Mouse (Mus musculus) liver, adult 2 months (tissue): ENCODE data around the gene Rap1gap.

Source experiments
- CTCF ChIP-seq: fragments of 200-500 bp; IDR thresholded peaks from 2 replicates; pipeline ENCODE4 v1.5.1; 2011; ENCODE audit warnings: low read depth, low read length, control low read depth
- POLR2A ChIP-seq: fragments of 200-500 bp; IDR thresholded peaks from 2 replicates; pipeline ENCODE4 v1.6.1; 2011; ENCODE audit warnings: low read length, control low read depth; ENCODE audit not compliant: insufficient read depth; ENCODE audit errors: extremely low read depth

DNA sequence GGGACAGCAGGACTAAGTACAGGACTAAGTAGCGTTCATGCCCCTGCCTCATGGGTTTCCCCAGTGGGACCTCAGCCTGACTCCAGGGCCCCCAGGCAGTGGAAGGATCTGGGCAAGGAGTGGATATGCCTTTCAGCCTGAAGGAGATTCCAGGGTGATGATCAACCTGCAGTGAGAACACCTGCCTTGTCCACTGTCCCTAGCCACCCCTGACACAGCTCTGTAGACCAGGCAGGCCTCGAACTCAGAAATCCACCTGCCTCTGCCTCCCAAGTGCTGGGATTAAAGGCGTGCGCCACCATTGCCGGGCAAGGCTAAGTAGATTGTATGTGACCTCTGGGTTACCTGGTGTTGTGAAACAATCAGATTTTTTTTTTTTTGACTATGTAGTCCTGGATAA lies 1.3 kb downstream of the Rap1gap start:
- TF ChIP-seq CTCF: no peak
- no peak for TF ChIP-seq POLR2A
